Mouse (Mus musculus): ENCODE measurements around the gene Rbm7. TPM values are rescaled to one million over a fixed set of nuclear protein-coding genes. Genes with fewer than 3 reads are reported as not detected.

Gene Rbm7
- total and polyA plus RNA-seq, 3 experiments, result 73.4 to 220 (median 91.9) TPM

DNA sequence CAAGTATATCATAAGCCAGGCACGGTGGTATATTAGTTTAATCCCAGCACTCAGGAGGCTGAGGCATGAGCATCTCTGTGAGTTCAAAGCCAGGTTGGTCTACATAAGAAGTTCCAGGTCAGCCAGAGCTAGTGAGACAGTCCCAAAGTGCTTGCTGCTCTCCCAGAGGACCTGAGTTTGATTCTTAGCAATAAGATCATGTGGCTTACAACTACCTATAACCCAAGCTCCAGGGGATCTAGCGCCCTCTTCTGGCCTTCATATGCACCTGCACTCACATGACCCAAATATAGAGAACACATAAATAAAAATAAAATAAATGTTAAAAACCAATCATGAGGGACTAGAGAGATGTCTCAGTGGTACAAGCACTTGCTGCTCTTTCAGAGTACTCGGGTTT, 36.2 kb downstream of the Rbm7 start:
- Histone ChIP-seq H3K4me2 (ENCODE audit: insufficient read depth, low read depth, poor library complexity, severe bottlenecking) (no peak overlapping the region), H3K27ac (ENCODE audit: insufficient read depth, low read depth) (no peak overlapping the region), H3K9me3 (replicated peaks; ENCODE audit: low read length) (no peaks in the 10 kb centered on the region), H3K27me3 (replicated peaks) (no peaks in the 10 kb centered on the region), H3K79me2 (replicated peaks; ENCODE audit: control insufficient read depth, extremely low read depth, insufficient read depth, poor library complexity, severe bottlenecking) (no peaks in the 10 kb centered on the region), H3K4me1 (ENCODE audit: control insufficient read depth in 1 of 2, insufficient read depth in 2 of 2) (peaks cover 6 to 10% of the 10 kb centered on the region in 2 experiments), H3K9ac (ENCODE audit: insufficient read depth, low read depth) (no peak overlapping the region), H3K4me3 (replicated peaks in 1 of 3; ENCODE audit: low read depth in 2 of 3, low read length in 2 of 3, poor library complexity in 1 of 3) (no peak overlapping the region), H3K36me3 (replicated peaks in 1 of 2; ENCODE audit: control insufficient read depth in 1 of 2, insufficient read depth in 1 of 2, low read length in 1 of 2) (peaks cover 4 to 15% of the 10 kb centered on the region in 2 experiments)
- dilution Hi-C loops (cut with MboI; ENCODE audit: extremely low pct_ligation_motif_present, extremely low pct_unique_long_range_greater_than_20kb, low sequenced_read_pairs) (no loop called here), in situ Hi-C loops (cut with MboI; ENCODE audit: low pct_ligation_motif_present, low pct_unique_long_range_greater_than_20kb, low sequenced_read_pairs) (no loop called here)
- no peak for DNase-seq (ENCODE audit: extremely low read depth)
- TF ChIP-seq RCOR1 (conservative IDR thresholded peaks at IDR 0.05; ENCODE audit: low read depth, low read length) (no peak), BHLHE40 (IDR thresholded peaks at IDR 0.05; ENCODE audit: low read depth, low read length) (0 out of 2 replicates have a peak, but pooled peaks have one; percentile 10), RAD21 (IDR thresholded peaks at IDR 0.05; ENCODE audit: low read depth, low read length) (peak; percentile 46), SIN3A (IDR thresholded peaks at IDR 0.05; ENCODE audit: low read length) (no peak), SMC3 (IDR thresholded peaks at IDR 0.05; ENCODE audit: low read depth, low read length) (peak; percentile 55), CTCF (conservative IDR thresholded peaks at IDR 0.05 in 1 of 2, IDR thresholded peaks at IDR 0.05 in 1 of 2; ENCODE audit: low read depth in 2 of 2, low read length in 2 of 2) (peak; percentile 52 to 60; a peak in 3 of 4 replicates)

DNA sequence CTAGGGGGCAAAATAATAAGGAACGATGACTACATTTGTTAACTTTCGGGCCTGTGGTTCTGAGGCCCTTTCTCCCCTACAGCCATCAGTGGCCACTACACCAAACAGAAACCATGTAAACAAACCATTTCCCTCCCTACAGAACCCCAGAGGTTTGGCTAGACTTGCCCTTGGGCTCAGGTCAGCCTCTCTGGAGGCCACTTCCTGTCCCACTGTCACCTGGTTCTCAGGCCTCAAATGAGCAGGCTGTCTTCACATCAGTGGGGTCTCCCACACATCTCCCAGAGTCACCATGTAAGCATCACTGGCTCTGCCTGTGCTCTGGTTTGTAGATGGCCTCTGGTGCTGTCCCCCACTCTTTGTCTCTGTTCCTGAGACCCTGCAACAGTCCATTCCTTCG, 39.1 kb downstream of the Rbm7 start:
- no peak overlapping the region for H3K4me2 ChIP-seq (ENCODE audit: insufficient read depth, low read depth, poor library complexity, severe bottlenecking)
- H3K27me3 ChIP-seq (replicated peaks), result no peaks in the 10 kb centered on the region
- H3K79me2 ChIP-seq (replicated peaks; ENCODE audit: control insufficient read depth, extremely low read depth, insufficient read depth, poor library complexity, severe bottlenecking), result no peaks in the 10 kb centered on the region
- TF ChIP-seq GABPA (IDR thresholded peaks at IDR 0.05; ENCODE audit: insufficient replicate concordance, low read depth, low read length) (no peak), RAD21 (IDR thresholded peaks at IDR 0.05; ENCODE audit: low read depth, low read length) (no peak), NRF1 (IDR thresholded peaks at IDR 0.05; ENCODE audit: low read depth, low read length) (no peak), EP300 (IDR thresholded peaks at IDR 0.05; ENCODE audit: low read length) (0 out of 2 replicates have a peak, but pooled peaks have one; percentile 38), IRF4 (IDR thresholded peaks at IDR 0.05; ENCODE audit: low read depth, low read length) (no peak), ETS1 (conservative IDR thresholded peaks at IDR 0.05; ENCODE audit: low read depth, low read length) (peak; percentile 28; the same call in 1 of the 2 replicates), MAX (IDR thresholded peaks at IDR 0.05; ENCODE audit: low read length) (no peak), CTCF (conservative IDR thresholded peaks at IDR 0.05 in 1 of 2, IDR thresholded peaks at IDR 0.05 in 1 of 2; ENCODE audit: low read depth in 2 of 2, low read length in 2 of 2) (no peak), TCF12 (IDR thresholded peaks at IDR 0.05; ENCODE audit: low read depth, low read length) (peak; percentile 48; the same call in 1 of the 2 replicates), BHLHE40 (IDR thresholded peaks at IDR 0.05; ENCODE audit: low read depth, low read length) (0 out of 2 replicates have a peak, but pooled peaks have one; percentile 16), MAZ (IDR thresholded peaks at IDR 0.05; ENCODE audit: low read depth, low read length) (no peak)
- dilution Hi-C loops (cut with MboI; ENCODE audit: extremely low pct_ligation_motif_present, extremely low pct_unique_long_range_greater_than_20kb, low sequenced_read_pairs), result no loop called here
- H3K4me3 ChIP-seq (replicated peaks in 1 of 3; ENCODE audit: low read depth in 2 of 3, low read length in 2 of 3, poor library complexity in 1 of 3), result no peak overlapping the region
- in situ Hi-C loops (cut with MboI; ENCODE audit: low pct_ligation_motif_present, low pct_unique_long_range_greater_than_20kb, low sequenced_read_pairs), result no loop called here
- H3K9ac ChIP-seq (ENCODE audit: insufficient read depth, low read depth), result no peak overlapping the region
- H3K4me1 ChIP-seq (ENCODE audit: control insufficient read depth in 1 of 2, insufficient read depth in 2 of 2), result peaks cover 6 to 10% of the 10 kb centered on the region in 2 experiments
- DNase-seq (ENCODE audit: extremely low read depth), result no peak
- H3K36me3 ChIP-seq (replicated peaks in 1 of 2; ENCODE audit: control insufficient read depth in 1 of 2, insufficient read depth in 1 of 2, low read length in 1 of 2), result peaks cover 0 to 9% of the 10 kb centered on the region in 2 experiments
- no peak overlapping the region for H3K27ac ChIP-seq (ENCODE audit: insufficient read depth, low read depth)
- H3K9me3 ChIP-seq (replicated peaks; ENCODE audit: low read length), result no peaks in the 10 kb centered on the region

Measured in CH12.LX (cell line).